Mouse (Mus musculus) cerebellum, postnatal 36 days (tissue): ENCODE measurements around the gene Cwc27.

Source experiments
- DNase-seq, 2 experiments: peaks; one replicate each; pipeline ENCODE4 v3.0.0; 2021 to 2022; ENCODE audit warnings: mixed read lengths in 2 of 2

Cwc27 gene

GRCm38 (mm10) chr13:104608516-104608915 is 208.4 kb downstream of the Cwc27 start:
- no peak for DNase-seq

GRCm38 (mm10) chr13:104606786-104607580 is 210.0 kb downstream of the Cwc27 start:
- DNase-seq, result no peak

DNA sequence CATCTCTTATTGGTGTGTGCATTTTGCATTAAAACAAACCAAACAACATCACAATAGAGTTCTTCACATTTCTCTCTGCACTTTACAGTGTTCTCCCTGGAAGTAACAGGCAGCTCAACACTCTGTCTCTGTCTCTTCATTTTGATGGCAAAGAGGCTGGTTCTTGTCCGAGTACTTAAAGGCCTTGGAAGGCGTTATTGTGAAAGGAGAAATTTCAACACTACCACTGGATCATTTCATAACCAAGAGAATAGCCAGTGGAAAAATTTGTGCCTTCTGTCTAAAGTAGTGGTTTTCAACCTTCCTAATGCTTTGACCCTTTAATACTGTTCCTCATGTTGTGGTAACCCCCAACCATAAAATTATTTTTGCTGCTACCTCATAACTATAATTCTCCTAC is 211.8 kb downstream of the Cwc27 start:
- no peak for DNase-seq

DNA sequence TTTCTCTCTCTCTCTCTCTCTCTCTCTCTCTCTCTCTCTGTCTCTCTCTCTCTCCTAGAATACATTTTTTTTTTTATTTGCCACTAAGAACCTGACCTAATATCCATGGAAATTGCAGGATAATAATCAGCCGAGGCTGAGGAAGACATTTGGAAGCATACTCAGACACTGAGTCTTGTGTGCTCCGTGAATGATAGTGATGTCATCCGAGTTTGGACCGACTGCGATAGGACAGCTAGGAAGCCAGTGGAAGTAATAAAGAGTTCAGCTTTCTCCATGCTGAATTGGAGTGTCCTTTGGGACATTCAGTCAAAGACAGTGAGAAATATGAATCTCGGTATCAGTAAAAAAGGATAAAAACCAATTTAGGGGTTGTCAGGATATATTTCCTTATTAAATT is 214.7 kb downstream of the Cwc27 start:
- no peak for DNase-seq

DNA sequence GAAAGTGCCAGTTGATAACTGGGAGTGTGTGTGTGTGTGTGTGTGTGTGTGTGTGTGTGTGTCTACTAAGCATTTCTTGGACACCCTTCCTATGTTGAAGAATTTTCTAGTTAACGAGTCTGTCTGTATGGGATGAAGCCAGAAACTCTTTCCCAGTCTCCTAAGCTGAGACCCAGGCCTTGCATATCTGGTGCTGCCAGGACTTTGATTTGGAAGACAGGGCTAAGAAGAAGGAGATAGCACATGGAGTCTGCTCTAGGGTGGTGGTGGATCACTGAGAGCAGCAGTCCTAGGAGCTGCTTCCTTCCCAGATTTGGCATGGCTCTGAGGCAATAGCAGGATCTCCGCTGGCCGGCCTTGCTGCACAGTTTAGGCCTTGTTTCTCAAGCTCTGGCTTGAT is 215.2 kb downstream of the Cwc27 start:
- no peak for DNase-seq

- DNase-seq, result no peak
Observed at GRCm38 (mm10) chr13:104596199-104596598, 220.7 kb downstream of the Cwc27 start.

GRCm38 (mm10) chr13:104594820-104595351 is 222.1 kb downstream of the Cwc27 start:
- DNase-seq, result no peak

DNA sequence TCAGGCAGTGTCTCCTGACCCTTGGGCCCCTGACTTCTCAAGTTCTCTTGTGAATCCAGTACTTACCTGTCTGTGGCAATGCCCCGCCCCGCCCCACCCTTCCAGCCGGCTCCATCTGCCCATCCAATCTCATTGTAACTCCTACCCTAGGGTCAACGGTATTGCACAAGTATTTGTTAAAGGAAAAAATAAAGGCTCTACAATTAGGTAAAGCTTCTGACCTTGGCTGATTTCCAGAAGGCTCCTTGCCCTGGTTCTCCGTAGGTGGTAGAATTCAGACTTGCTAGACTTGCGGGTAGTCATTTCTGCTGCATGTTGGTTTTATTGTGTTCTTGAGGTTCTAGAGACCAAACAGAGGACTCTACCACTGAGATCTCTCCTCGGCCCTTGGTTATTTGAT is 226.0 kb downstream of the Cwc27 start:
- no peak for DNase-seq

GRCm38 (mm10) chr13:104590097-104590607 is 226.8 kb downstream of the Cwc27 start:
- peak in 1 of 2 experiments; percentile 13 for DNase-seq

GRCm38 (mm10) chr13:104588383-104588782 is 228.6 kb downstream of the Cwc27 start:
- no peak for DNase-seq
